Mouse (Mus musculus) limb, embryonic 13.5 days (tissue): ENCODE measurements around the gene Bnc2. TPM values are rescaled to one million over a fixed set of nuclear protein-coding genes. Genes with fewer than 3 reads are reported as not detected.

Experiments
- ATAC-seq: fragments of 200-750 bp; cut with Nextera tagmentation; 2 replicates; pipeline ENCODE4 v1.8.0; 2017; ENCODE audit warnings: low read depth, moderate number of reproducible peaks, moderate TSS enrichment; ENCODE audit not compliant: low FRiP score
- H3K27ac ChIP-seq: fragments of 300-500 bp; sonication (generic); 2 replicates; pipeline ENCODE4 v1.5.1; 2015; ENCODE audit warnings: inconsistent platforms, mild to moderate bottlenecking, moderate library complexity
- H3K27me3 ChIP-seq: fragments of 300-500 bp; sonication (generic); 2 replicates; pipeline ENCODE4 v1.6.1; 2015; ENCODE audit warnings: mild to moderate bottlenecking, inconsistent platforms
- H3K36me3 ChIP-seq: fragments of 300-500 bp; sonication (generic); 2 replicates; pipeline ENCODE4 v1.6.1; 2015; ENCODE audit warnings: inconsistent platforms, mild to moderate bottlenecking, moderate library complexity
- H3K4me1 ChIP-seq: fragments of 300-500 bp; sonication (generic); 2 replicates; pipeline ENCODE4 v1.6.1; 2015; ENCODE audit warnings: inconsistent platforms
- H3K4me2 ChIP-seq: fragments of 300-500 bp; sonication (generic); replicated peaks from 2 replicates; pipeline ENCODE4 v1.6.1; 2015; ENCODE audit warnings: inconsistent platforms, mild to moderate bottlenecking, moderate library complexity
- H3K4me3 ChIP-seq: fragments of 300-500 bp; sonication (generic); 2 replicates; pipeline ENCODE4 v1.5.1; 2015; ENCODE audit warnings: moderate library complexity, mild to moderate bottlenecking, inconsistent platforms
- H3K9ac ChIP-seq: fragments of 300-500 bp; sonication (generic); 2 replicates; pipeline ENCODE4 v1.6.1; 2015; ENCODE audit warnings: mild to moderate bottlenecking, inconsistent platforms
- H3K9me3 ChIP-seq: fragments of 300-500 bp; sonication (generic); 2 replicates; pipeline ENCODE4 v1.6.1; 2016; ENCODE audit warnings: inconsistent platforms
- WGBS: fragments of 180-500 bp; shearing (Covaris S2); methylation state at CpG from one replicate; pipeline ENCODE4 v1.1.7; 2015; 5-methylcytosine and 5-hydroxymethylcytosine counted together
- polyA plus RNA-seq: library from polyadenylated mRNA; unstranded; fragments of >200 nt; fragmentation: Nextera tagmentation; extraction: Ambion mirVana; gene quantifications from 2 replicates; pipeline ENCODE4 v1.2.1, GENCODE M21; 2015

The Bnc2 gene
- polyA plus RNA-seq, 1 experiment from 2014 or later: 38.7 TPM

DNA sequence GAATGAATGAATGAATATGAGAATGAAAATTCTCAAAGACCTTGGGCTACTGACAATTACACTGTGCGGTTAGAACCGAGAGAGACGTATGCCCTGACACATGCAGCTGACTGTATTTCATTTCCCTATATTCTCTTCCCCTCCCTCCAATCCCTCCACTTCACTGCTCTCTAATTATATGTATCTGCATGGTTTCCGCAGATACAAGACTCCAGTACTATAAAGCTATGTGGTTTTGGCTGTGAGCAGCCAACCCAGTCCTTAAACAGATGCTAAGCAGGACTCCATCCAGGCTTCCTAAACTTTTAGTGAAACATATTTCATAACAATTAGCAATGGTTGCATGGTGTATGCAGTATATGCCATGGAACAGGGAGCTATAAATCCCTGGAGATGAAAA is 344.6 kb downstream of the Bnc2 start:
- H3K4me3 ChIP-seq: no peak overlapping the region
- H3K9ac ChIP-seq: no peak overlapping the region
- H3K36me3 ChIP-seq: no peaks in the 10 kb centered on the region
- no peak overlapping the region for H3K4me2 ChIP-seq
- no peak for ATAC-seq
- WGBS: 78% methylated on average over 4 of the region's 4 CpGs
- no peaks in the 10 kb centered on the region for H3K9me3 ChIP-seq
- peaks cover 35% of the 10 kb centered on the region for H3K4me1 ChIP-seq
- no peaks in the 10 kb centered on the region for H3K27me3 ChIP-seq
- no peak overlapping the region for H3K27ac ChIP-seq

DNA sequence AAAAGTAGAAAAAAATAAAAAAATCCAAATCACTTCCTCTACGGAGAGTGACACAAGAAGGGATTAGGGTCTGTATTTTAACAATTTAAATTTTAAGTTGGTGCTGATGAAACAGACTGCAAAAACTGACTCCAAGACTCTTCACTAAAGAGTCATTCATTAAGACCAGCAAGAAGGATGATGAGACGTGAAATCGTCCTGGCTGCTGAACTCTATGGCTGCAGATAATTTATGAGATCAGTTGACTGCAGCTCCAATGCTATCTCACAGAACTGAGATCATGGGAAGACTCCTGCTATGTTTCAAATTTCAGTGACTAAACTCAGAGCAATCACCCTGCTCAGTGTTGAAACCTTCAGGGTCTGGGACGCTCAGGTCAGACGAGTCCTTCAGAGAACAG is 345.4 kb downstream of the Bnc2 start:
- Histone ChIP-seq H3K27ac (no peak overlapping the region), H3K4me1 (peaks cover 39% of the 10 kb centered on the region), H3K9ac (no peak overlapping the region), H3K36me3 (no peaks in the 10 kb centered on the region), H3K4me3 (no peak overlapping the region), H3K27me3 (no peaks in the 10 kb centered on the region), H3K4me2 (no peak overlapping the region), H3K9me3 (no peaks in the 10 kb centered on the region)
- ATAC-seq: no peak
- WGBS: 67% methylated on average over 5 of the region's 5 CpGs

DNA sequence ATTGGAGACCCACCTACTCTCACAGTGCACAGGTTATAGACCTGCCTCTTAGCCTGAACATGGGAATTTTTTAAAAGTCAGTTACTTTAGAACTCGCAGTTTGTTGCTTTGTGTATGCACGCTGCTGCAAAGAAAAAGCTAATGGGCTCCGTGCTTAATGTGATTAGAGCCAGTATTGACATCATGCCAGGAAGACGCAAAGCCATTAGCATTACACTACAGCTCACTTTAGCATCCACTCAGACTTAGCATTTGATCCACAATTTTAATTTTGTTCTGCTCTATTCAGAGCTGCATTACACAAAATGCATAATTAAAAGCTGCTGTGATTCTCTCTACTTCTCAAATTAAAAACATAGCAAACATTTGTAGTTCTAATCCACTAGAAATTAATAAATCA is 350.7 kb downstream of the Bnc2 start:
- Histone ChIP-seq H3K27me3 (no peaks in the 10 kb centered on the region), H3K36me3 (no peaks in the 10 kb centered on the region), H3K27ac (no peak overlapping the region), H3K9me3 (no peaks in the 10 kb centered on the region), H3K9ac (no peak overlapping the region), H3K4me1 (0 out of 2 replicates have a peak, but pooled peaks cover 12% of the 10 kb centered on the region), H3K4me3 (no peak overlapping the region), H3K4me2 (no peak overlapping the region)
- 58% methylated on average over 4 of the region's 4 CpGs for WGBS
- no peak for ATAC-seq

DNA sequence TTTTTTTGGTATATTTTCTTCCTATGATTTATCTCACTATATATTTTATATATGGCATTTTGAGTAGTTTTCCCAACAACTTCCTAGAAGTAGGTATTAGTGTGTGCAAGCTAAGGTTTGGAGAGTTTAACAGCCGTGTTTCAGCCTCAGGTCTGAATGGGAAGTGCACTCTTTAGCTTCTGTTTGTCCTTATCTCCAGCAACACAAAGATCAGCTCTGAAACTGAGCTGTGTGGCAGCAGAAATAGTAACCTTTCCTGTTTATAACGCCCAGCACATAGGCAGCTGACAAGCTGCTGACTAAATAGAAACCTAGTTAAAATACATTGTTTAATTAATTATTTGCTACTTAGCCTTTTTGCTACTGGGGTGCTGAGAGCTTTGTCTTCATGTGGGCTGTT is 353.5 kb downstream of the Bnc2 start:
- Histone ChIP-seq H3K4me3 (no peak overlapping the region), H3K9ac (no peak overlapping the region), H3K27ac (no peak overlapping the region), H3K4me2 (no peak overlapping the region), H3K36me3 (no peaks in the 10 kb centered on the region), H3K9me3 (no peaks in the 10 kb centered on the region), H3K27me3 (no peaks in the 10 kb centered on the region), H3K4me1 (0 out of 2 replicates have a peak, but pooled peaks cover 12% of the 10 kb centered on the region)
- no peak for ATAC-seq
- whole genome bisulfite sequencing: 74% methylated on average over 2 of the region's 2 CpGs

DNA sequence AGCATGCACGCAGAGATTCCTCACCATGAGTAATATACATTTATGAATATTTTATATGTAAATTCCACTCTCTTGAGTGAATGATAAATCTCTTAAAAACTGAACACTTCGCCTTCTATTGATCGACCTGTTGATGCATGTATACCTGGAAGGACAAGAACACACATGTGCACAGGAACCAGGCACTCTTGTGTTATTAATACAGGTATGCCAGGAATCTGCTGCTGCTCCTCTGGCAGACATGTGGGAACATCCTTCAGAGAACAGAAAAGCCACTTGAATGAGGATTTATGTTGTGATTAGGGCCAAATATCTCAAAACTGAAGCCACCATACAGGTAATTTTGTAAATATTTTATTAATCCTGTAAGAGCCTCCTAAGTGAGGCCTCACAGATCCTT is 357.7 kb downstream of the Bnc2 start:
- no peaks in the 10 kb centered on the region for H3K9me3 ChIP-seq
- WGBS: 88% methylated on average over 3 of the region's 3 CpGs
- ATAC-seq: no peak

DNA sequence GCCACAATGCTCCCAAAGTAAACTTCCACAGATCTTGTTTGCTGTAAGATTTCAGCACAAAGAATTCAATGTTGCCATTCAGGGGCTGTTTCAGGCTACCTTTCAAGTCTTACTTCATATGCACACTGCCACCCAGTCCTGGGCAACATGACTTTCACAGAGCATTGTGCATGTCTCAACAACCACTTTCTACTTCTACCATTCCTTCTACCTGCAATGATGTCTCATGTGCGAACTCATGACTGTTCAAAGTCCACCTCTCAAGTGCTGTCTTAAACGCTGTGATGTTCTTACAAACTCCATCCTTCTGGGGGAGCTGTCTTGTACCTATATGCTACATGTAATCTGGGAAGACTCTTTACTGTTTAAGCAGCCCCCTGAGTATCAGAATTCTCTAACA is 363.7 kb downstream of the Bnc2 start:
- peaks cover 18% of the 10 kb centered on the region for H3K4me1 ChIP-seq
- H3K27me3 ChIP-seq: no peaks in the 10 kb centered on the region
- no peaks in the 10 kb centered on the region for H3K36me3 ChIP-seq
- WGBS: 75% methylated on average over 2 of the region's 2 CpGs
- no peak overlapping the region for H3K4me3 ChIP-seq
- no peak for ATAC-seq
- H3K4me2 ChIP-seq: no peak overlapping the region
- H3K27ac ChIP-seq: no peak overlapping the region
- no peak overlapping the region for H3K9ac ChIP-seq
- H3K9me3 ChIP-seq: no peaks in the 10 kb centered on the region

More for the DNA sequence above, 357.7 kb downstream of the Bnc2 start:
- H3K4me1 ChIP-seq: peaks cover 8% of the 10 kb centered on the region; the same call in 1 of the 2 replicates
- H3K27me3 ChIP-seq: no peaks in the 10 kb centered on the region
- H3K27ac ChIP-seq: no peak overlapping the region
- no peaks in the 10 kb centered on the region for H3K36me3 ChIP-seq
- H3K4me2 ChIP-seq: no peak overlapping the region
- H3K9ac ChIP-seq: no peak overlapping the region
- no peak overlapping the region for H3K4me3 ChIP-seq

DNA sequence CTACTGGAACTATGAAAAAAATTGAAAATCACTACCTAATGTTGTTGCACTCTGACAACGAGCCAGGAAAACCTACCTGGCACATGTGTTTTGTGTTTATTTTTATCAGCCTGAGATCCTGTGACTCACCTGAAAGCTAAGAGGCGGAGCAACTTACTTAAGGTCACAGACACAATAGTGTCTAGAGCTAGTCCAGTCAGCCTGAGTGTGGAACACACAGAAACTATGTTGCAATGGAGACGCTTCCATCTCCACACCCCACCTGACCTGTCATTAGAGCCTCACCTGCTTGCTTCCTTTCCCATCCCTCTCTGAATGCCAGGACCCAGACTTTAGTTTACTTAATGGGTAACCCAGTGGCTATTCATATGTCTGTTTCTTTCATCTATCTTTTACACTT is 364.2 kb downstream of the Bnc2 start:
- H3K9me3 ChIP-seq: no peaks in the 10 kb centered on the region
- ATAC-seq: no peak
- H3K27me3 ChIP-seq: no peaks in the 10 kb centered on the region
- H3K4me1 ChIP-seq: peaks cover 18% of the 10 kb centered on the region
- no peak overlapping the region for H3K27ac ChIP-seq
- no peak overlapping the region for H3K4me3 ChIP-seq
- H3K9ac ChIP-seq: no peak overlapping the region
- WGBS: 59% methylated on average over 3 of the region's 3 CpGs
- no peaks in the 10 kb centered on the region for H3K36me3 ChIP-seq
- no peak overlapping the region for H3K4me2 ChIP-seq

DNA sequence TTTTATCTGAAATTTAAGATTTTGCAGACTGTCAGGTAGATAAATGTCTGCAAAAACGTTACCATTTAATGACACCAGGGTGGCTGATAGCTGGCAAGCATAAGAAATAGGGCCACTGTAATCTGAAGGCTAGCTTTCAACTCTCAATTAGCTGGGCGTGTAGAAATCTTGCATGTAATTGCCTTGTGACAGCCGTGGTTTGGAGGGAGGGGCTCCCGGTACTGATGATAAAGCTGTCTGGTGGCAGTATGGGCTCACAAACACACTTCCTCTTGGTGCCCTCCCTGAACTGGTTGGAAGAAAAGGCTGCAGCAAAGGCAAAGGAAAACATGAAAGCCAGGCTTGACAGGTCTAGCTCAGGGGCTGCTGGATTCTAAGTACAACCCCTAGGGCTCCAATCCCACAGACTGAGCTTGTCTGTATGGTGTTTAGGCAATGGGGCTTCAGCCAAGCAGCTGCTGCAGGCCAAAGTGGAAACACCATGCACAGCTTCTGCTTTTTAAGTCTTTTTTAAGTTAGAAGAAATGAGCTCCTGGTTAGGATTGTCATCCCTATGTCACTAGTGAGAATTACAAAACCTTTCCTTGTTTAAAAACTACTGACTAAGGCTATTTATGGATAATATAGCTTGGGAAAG is 366.7 kb downstream of the Bnc2 start:
- ATAC-seq: no peak
- Histone ChIP-seq H3K27ac (no peak overlapping the region), H3K9me3 (no peaks in the 10 kb centered on the region), H3K27me3 (no peaks in the 10 kb centered on the region), H3K4me1 (peaks cover 9% of the 10 kb centered on the region), H3K4me3 (no peak overlapping the region), H3K4me2 (no peak overlapping the region), H3K36me3 (no peaks in the 10 kb centered on the region), H3K9ac (no peak overlapping the region)
- WGBS: 11% methylated on average over 4 of the region's 4 CpGs

DNA sequence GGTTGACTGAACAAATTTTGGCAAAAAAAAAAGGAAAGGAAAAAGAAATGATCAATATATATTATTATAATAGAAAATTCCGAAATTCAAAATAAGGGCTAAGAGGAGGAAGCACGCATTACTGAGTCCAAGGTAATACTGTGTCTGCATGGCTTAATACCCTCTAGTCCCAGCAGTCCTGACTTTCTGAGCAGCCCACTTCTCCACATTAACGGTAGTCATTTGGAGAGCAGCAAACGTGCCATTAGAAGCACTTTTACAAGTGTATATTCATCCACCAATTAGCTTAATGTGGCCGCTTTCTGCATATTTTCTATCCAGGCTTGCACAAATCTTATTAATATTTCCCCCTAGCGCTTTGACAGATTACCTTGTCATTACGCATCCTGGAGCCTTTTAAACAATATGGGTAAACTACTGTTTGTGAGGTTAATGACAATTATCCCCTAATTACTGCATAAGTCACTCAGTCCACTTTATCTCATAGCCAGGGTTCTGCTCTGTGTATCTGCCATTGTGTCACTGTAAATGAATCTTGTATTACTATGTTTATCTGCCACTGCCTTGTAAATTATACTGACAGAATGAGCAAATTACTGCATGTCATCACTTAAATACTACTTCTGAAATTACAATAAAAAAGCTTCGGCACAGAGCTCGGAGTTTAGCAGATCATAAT is 368.0 kb downstream of the Bnc2 start:
- Histone ChIP-seq H3K27me3 (no peaks in the 10 kb centered on the region), H3K4me1 (peaks cover 12% of the 10 kb centered on the region), H3K36me3 (no peaks in the 10 kb centered on the region), H3K9ac (no peak overlapping the region), H3K4me2 (no peak overlapping the region), H3K27ac (no peak overlapping the region), H3K9me3 (no peaks in the 10 kb centered on the region), H3K4me3 (no peak overlapping the region)
- 63% methylated on average over 9 of the region's 9 CpGs for WGBS
- no peak for ATAC-seq

DNA sequence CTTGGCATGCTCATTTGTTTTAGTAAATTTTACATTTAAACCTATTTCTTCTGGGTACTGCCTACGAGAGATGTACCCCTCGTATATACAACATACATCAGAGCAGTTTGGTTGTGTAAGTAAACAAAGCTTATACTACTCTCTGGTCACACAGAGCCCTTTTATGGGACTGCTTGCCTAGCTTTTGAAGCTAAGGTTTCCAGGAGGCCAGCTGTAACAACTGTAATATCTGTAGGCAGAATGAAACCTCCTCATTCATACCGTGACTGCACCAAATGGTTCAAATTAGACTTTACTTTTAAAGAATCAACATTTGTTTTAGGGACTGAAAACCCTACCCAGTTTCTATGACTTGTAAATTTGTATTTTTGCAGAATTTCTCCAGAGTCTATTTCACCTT is 372.1 kb downstream of the Bnc2 start:
- Histone ChIP-seq H3K27ac (no peak overlapping the region), H3K36me3 (peaks cover 11% of the 10 kb centered on the region; the same call in 1 of the 2 replicates), H3K4me1 (peaks cover 3% of the 10 kb centered on the region), H3K4me3 (no peak overlapping the region), H3K4me2 (no peak overlapping the region), H3K27me3 (no peaks in the 10 kb centered on the region), H3K9me3 (peaks cover 10% of the 10 kb centered on the region), H3K9ac (no peak overlapping the region)
- ATAC-seq: no peak
- WGBS: 31% methylated on average over 3 of the region's 3 CpGs

DNA sequence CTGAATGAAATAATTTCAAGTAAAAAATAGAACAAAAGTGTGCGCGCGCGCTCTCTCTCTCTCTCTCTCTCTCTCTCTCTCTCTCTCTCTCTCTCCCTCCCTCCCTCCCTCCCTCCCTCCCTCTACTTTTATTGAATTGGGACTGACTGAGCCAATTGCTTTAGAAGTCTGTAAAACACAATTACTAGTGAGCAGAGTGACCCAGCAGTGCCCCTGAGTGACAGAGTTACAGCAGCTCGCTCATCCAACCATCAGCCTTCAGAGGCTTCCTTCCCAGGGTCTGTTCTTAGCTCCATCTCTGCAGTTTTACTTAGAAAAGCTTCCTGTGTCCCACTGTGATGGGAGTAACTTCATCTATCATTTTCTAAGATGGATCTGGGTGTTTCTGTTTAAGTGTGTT is 389.9 kb downstream of the Bnc2 start:
- Histone ChIP-seq H3K36me3 (no peaks in the 10 kb centered on the region), H3K4me2 (no peak overlapping the region), H3K4me1 (peaks cover 22% of the 10 kb centered on the region), H3K27me3 (no peaks in the 10 kb centered on the region), H3K4me3 (no peak overlapping the region), H3K9me3 (no peaks in the 10 kb centered on the region), H3K9ac (no peak overlapping the region), H3K27ac (no peak overlapping the region)
- no peak for ATAC-seq
- 64% methylated on average over 5 of the region's 5 CpGs for WGBS

DNA sequence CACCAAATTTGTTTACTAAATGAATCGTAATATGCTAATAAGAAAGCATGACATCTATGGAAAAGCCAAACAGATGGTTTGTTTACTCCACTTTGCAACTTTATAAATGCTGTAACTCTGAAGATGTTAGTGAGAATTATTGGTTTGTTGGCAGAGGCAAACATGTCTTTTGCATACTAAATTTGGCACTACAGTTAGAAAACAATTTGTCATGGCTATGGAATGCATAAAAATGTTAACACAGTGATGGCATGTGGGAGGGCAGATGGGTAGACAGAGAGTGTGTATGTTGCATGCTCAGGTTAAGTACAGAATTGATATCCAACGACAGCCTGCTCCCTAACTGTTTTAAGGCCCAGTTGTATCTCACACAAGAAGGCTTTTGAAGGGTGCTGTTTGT is 392.4 kb downstream of the Bnc2 start:
- H3K27me3 ChIP-seq: no peaks in the 10 kb centered on the region
- H3K9me3 ChIP-seq: no peaks in the 10 kb centered on the region
- WGBS: 72% methylated on average over 2 of the region's 2 CpGs
- no peaks in the 10 kb centered on the region for H3K36me3 ChIP-seq
- ATAC-seq: no peak
- H3K27ac ChIP-seq: no peak overlapping the region
- no peak overlapping the region for H3K4me2 ChIP-seq
- H3K9ac ChIP-seq: no peak overlapping the region
- no peak overlapping the region for H3K4me3 ChIP-seq
- H3K4me1 ChIP-seq: peaks cover 38% of the 10 kb centered on the region

DNA sequence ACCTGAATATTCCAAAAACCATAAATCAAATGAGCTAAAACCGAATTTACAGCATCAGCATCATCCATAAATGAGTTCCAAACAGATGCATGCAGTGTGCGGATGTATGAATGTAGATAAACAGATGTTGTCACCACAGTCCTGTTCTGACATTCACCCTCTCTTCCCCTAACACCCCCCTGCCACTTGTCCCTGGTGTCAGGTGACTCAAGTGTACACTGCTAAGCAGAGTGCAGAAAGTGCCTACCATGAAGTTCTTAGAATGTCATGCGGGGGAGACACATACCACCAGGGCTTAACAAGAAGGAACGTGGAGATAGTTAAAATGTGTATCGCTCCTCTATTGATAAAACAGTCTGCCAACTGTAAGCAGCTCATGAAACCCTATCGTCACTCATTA is 396.9 kb downstream of the Bnc2 start:
- Histone ChIP-seq H3K36me3 (0 out of 2 replicates have a peak, but pooled peaks cover 3% of the 10 kb centered on the region), H3K4me1 (peaks cover 22% of the 10 kb centered on the region), H3K9ac (no peak overlapping the region), H3K4me2 (no peak overlapping the region), H3K4me3 (no peak overlapping the region), H3K27me3 (no peaks in the 10 kb centered on the region), H3K9me3 (no peaks in the 10 kb centered on the region), H3K27ac (no peak overlapping the region)
- 57% methylated on average over 6 of the region's 6 CpGs for WGBS
- no peak for ATAC-seq
